In genomic region chr3:130963625-130964024, GRCm38 (mm10) we compare ENCODE assay signal across 10 mouse cellular contexts.
DNase-seq lines count a peak whose midpoint lies in the region; ATAC-seq and TF ChIP-seq lines count a peak whose summit lies in the region.
"Had no signal": no experiment of that assay in that cellular context is flagged by ENCODE, and none has a peak within 500 bp of the region (broad histone marks: within the 10 kb centered on the region; RNA-seq: fewer than 3 reads in every experiment).

No protein-coding gene starts in this region.

- no peaks in the 10 kb centered on the region for H3K79me2 ChIP-seq in CH12.LX (replicated peaks; ENCODE audit: control insufficient read depth, extremely low read depth, insufficient read depth, poor library complexity, severe bottlenecking)

- WGBS in kidney, embryonic 16.5 days: 24% methylated on average over 11 of the region's 11 CpGs
- WGBS in embryonic facial prominence, embryonic 15.5 days: 21% methylated on average over 11 of the region's 11 CpGs
- whole genome bisulfite sequencing in limb, embryonic 15.5 days: 20% methylated on average over 11 of the region's 11 CpGs

- no peak for TF ChIP-seq CTCF in CH12.LX (conservative IDR thresholded peaks at IDR 0.05 in 1 of 2, IDR thresholded peaks at IDR 0.05 in 1 of 2; ENCODE audit: low read depth in 2 of 2, low read length in 2 of 2)

- DNase-seq in kidney, adult 11 months: no peak
- no peak for DNase-seq in CH12.LX (ENCODE audit: extremely low read depth)
- no peak for DNase-seq in adrenal gland, adult (ENCODE audit: inconsistent age in 2 of 2, low spot score in 1 of 2)
- DNase-seq in natural killer cell, adult 2 months (ENCODE audit: low spot score in 2 of 2): no peak
- DNase-seq in gastrocnemius, postnatal 14 days: no peak
- DNase-seq: cerebellum, adult 11-12 months had no signal

- no peak overlapping the region for H3K27ac ChIP-seq in kidney, embryonic 16.5 days (ENCODE audit: low read length)
- no peak overlapping the region for H3K27ac ChIP-seq in CH12.LX (ENCODE audit: insufficient read depth, low read depth)
- no peak overlapping the region for H3K27ac ChIP-seq in embryonic facial prominence, embryonic 15.5 days (replicated peaks)
- H3K27ac ChIP-seq in limb, embryonic 15.5 days: no peak overlapping the region
- H3K27ac ChIP-seq: heart, embryonic 15.5 days had no signal

- H3K4me2 ChIP-seq in kidney, embryonic 16.5 days (replicated peaks; ENCODE audit: low read depth, low read length): peak overlapping the region; percentile 30
- 0 out of 2 replicates have a peak overlapping the region, but pooled peaks have one; percentile 21 for H3K4me2 ChIP-seq in CH12.LX (ENCODE audit: insufficient read depth, low read depth, poor library complexity, severe bottlenecking)
- H3K4me2 ChIP-seq in embryonic facial prominence, embryonic 15.5 days (replicated peaks): peak overlapping the region; percentile 36
- peak overlapping the region; percentile 31; the same call in 1 of the 2 replicates for H3K4me2 ChIP-seq in limb, embryonic 15.5 days
- H3K4me2 ChIP-seq: heart, embryonic 15.5 days had no signal

- TF ChIP-seq RAD21 in CH12.LX (IDR thresholded peaks at IDR 0.05; ENCODE audit: low read depth, low read length): no peak

- no peak for TF ChIP-seq POLR2A in CH12.LX (IDR thresholded peaks at IDR 0.05; ENCODE audit: low read depth, low read length)

- no peaks in the 10 kb centered on the region for H3K36me3 ChIP-seq in kidney, embryonic 16.5 days (ENCODE audit: insufficient read depth, low read length)
- H3K36me3 ChIP-seq in CH12.LX (replicated peaks in 1 of 2; ENCODE audit: control insufficient read depth in 1 of 2, insufficient read depth in 1 of 2, low read length in 1 of 2): no peaks in the 10 kb centered on the region
- H3K36me3 ChIP-seq in embryonic facial prominence, embryonic 15.5 days: no peaks in the 10 kb centered on the region
- H3K36me3 ChIP-seq in limb, embryonic 15.5 days: no peaks in the 10 kb centered on the region
- H3K36me3 ChIP-seq: heart, embryonic 15.5 days had no signal

- no peak overlapping the region for H3K4me3 ChIP-seq in kidney, embryonic 16.5 days (ENCODE audit: low read length)
- H3K4me3 ChIP-seq in CH12.LX (replicated peaks in 1 of 3; ENCODE audit: low read depth in 2 of 3, low read length in 2 of 3, poor library complexity in 1 of 3): no peak overlapping the region
- peak overlapping the region; percentile 15; the same call in 1 of the 2 replicates for H3K4me3 ChIP-seq in embryonic facial prominence, embryonic 15.5 days (replicated peaks)
- peak overlapping the region; percentile 7; the same call in 1 of the 2 replicates for H3K4me3 ChIP-seq in limb, embryonic 15.5 days
- H3K4me3 ChIP-seq: heart, embryonic 15.5 days had no signal

- intact Hi-C loops in gastrocnemius, postnatal 14 days (cut with DNase I; ENCODE audit: low total_unique reads): no loop called here

- dilution Hi-C loops in CH12.LX (cut with MboI; ENCODE audit: extremely low pct_ligation_motif_present, extremely low pct_unique_long_range_greater_than_20kb, low sequenced_read_pairs): no loop called here

- 0 out of 2 replicates have a peak, but pooled peaks cover 3% of the 10 kb centered on the region for H3K4me1 ChIP-seq in kidney, embryonic 16.5 days (ENCODE audit: insufficient read depth, low read length)
- H3K4me1 ChIP-seq in CH12.LX (ENCODE audit: control insufficient read depth in 1 of 2, insufficient read depth in 2 of 2): no peaks in the 10 kb centered on the region
- H3K4me1 ChIP-seq in embryonic facial prominence, embryonic 15.5 days: peaks cover 13% of the 10 kb centered on the region; the same call in 1 of the 2 replicates
- H3K4me1 ChIP-seq in limb, embryonic 15.5 days: peaks cover 3% of the 10 kb centered on the region; the same call in 1 of the 2 replicates

- H3K27me3 ChIP-seq in kidney, embryonic 16.5 days (ENCODE audit: insufficient read depth, low read length): no peaks in the 10 kb centered on the region
- no peaks in the 10 kb centered on the region for H3K27me3 ChIP-seq in CH12.LX (replicated peaks)
- no peaks in the 10 kb centered on the region for H3K27me3 ChIP-seq in embryonic facial prominence, embryonic 15.5 days
- H3K27me3 ChIP-seq in limb, embryonic 15.5 days: no peaks in the 10 kb centered on the region
- H3K27me3 ChIP-seq: heart, embryonic 15.5 days had no signal

- no peak for TF ChIP-seq EP300 in CH12.LX (IDR thresholded peaks at IDR 0.05; ENCODE audit: low read length)

- ATAC-seq in kidney, embryonic 16.5 days (ENCODE audit: low FRiP score, low TSS enrichment): no peak
- no peak for ATAC-seq in embryonic facial prominence, embryonic 15.5 days (ENCODE audit: insufficient number of reproducible peaks, low FRiP score, low TSS enrichment, low read depth)
- no peak for ATAC-seq in limb, embryonic 15.5 days (ENCODE audit: insufficient number of reproducible peaks, low FRiP score, low TSS enrichment, low read depth)

- in situ Hi-C loops in CH12.LX (cut with MboI; ENCODE audit: low pct_ligation_motif_present, low pct_unique_long_range_greater_than_20kb, low sequenced_read_pairs): no loop called here

- no peak overlapping the region for H3K9ac ChIP-seq in kidney, embryonic 16.5 days (replicated peaks; ENCODE audit: low read length)
- no peak overlapping the region for H3K9ac ChIP-seq in CH12.LX (ENCODE audit: insufficient read depth, low read depth)
- H3K9ac ChIP-seq in embryonic facial prominence, embryonic 15.5 days: no peak overlapping the region
- no peak overlapping the region for H3K9ac ChIP-seq in limb, embryonic 15.5 days
- H3K9ac ChIP-seq: heart, embryonic 15.5 days had no signal

- no peaks in the 10 kb centered on the region for H3K9me3 ChIP-seq in kidney, embryonic 16.5 days (ENCODE audit: low read length)
- no peaks in the 10 kb centered on the region for H3K9me3 ChIP-seq in CH12.LX (replicated peaks; ENCODE audit: low read length)
- H3K9me3 ChIP-seq in embryonic facial prominence, embryonic 15.5 days (replicated peaks): no peaks in the 10 kb centered on the region
- H3K9me3 ChIP-seq in limb, embryonic 15.5 days: no peaks in the 10 kb centered on the region
- H3K9me3 ChIP-seq: heart, embryonic 15.5 days had no signal

TF ChIP-seq in CH12.LX, 34 proteins besides CTCF, POLR2A, EP300 and RAD21:
- peak; percentile 44 for TF ChIP-seq BHLHE40 (IDR thresholded peaks at IDR 0.05; ENCODE audit: low read depth, low read length)
- TF ChIP-seq RCOR1 (conservative IDR thresholded peaks at IDR 0.05; ENCODE audit: low read depth, low read length): no peak
- TF ChIP-seq CHD2 (IDR thresholded peaks at IDR 0.05; ENCODE audit: low read length): no peak
- TF ChIP-seq ZMIZ1 (IDR thresholded peaks at IDR 0.05; ENCODE audit: low read depth, low read length): no peak
- TF ChIP-seq KAT2A (IDR thresholded peaks at IDR 0.05; ENCODE audit: insufficient replicate concordance, low read length): no peak
TF ChIP-seq in CH12.LX: peak in this region for 1.

Comparison
In these comparisons a context has a peak if more than half of its experiments do, and no peak if none do; other contexts are left out.
1. H3K4me3 ChIP-seq: peak in embryonic facial prominence, embryonic 15.5 days (single experiment) and limb, embryonic 15.5 days (single experiment); none in kidney, embryonic 16.5 days (single experiment) and CH12.LX (0 of 3).
2. Peak in every context shown above with its lines, with median percentiles within 50 percentile points of each other: H3K4me2 ChIP-seq.